Mouse (Mus musculus): ENCODE results near the gene Csta1. TPM values are rescaled to one million over a fixed set of nuclear protein-coding genes. Genes with fewer than 3 reads are reported as not detected.
"Not testable (repeated sequence)": the region's sequence is repeated elsewhere in the genome, so short reads cannot be mapped to it uniquely, and the experiment has no call there.

Gene Csta1
- polyA plus RNA-seq (2015; fragmentation: Nextera tagmentation; extraction: Ambion mirVana) = not detected in 2 replicates

DNA sequence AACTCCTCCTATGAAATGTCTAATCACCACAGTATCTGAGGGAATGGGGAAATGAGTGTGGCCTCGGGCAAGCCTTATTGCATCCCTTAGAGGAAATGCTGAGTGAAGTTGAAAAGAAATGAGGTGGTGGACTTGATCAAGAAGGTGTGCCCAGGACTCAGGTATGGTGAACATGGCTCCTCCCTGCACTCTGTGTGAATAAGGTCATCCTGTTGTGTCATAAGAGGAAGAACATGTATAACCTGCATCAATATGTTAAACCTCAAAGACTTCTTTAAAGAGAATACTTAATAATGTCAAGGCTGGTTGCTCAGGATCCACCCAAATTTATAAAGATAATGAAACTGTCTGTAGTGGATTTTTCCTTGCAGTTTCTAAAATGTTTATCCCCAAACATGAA lies at the start of gene Csta1:
TSS of gene Csta1 (minus strand) at position 101 of the 400 bp plus-strand sequence.
- no peaks in the 10 kb centered on the region for H3K4me1 ChIP-seq
- ATAC-seq (replicated peaks) = no peak

DNA sequence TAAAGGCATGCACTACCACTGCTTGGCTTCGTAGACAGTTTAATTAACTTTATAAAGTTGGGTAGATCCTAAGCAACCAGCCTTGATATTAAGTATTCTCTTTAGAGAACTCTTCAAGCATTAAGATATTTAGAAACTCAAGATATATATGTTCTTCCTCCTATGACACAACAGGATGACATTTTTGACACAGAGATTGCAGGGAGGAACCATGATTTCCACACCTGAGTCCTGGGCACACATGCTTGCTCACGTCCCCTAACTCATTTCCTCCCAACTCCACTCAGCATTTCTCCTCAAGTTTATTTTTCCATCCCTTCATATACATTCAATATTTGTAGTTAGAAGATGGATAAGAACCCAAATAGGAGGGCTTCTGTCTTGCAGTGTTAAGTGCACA lies 48.9 kb upstream of the Csta1 start:
- ATAC-seq (replicated peaks) = no peak
- 82% methylated on average over 2 of the region's 2 CpGs for WGBS

More for the DNA sequence above, at the start of gene Csta1:
- Histone ChIP-seq H3K36me3 (replicated peaks) (no peaks in the 10 kb centered on the region), H3K27me3 (replicated peaks) (no peaks in the 10 kb centered on the region), H3K4me2 (no peak within 1 kb of the TSS), H3K9ac (no peak within 1 kb of the TSS), H3K27ac (no peak within 1 kb of the TSS), H3K9me3 (no peaks in the 10 kb centered on the region), H3K4me3 (no peak within 1 kb of the TSS)
- WGBS = 89% methylated on average over 1 of the region's 1 CpGs

DNA sequence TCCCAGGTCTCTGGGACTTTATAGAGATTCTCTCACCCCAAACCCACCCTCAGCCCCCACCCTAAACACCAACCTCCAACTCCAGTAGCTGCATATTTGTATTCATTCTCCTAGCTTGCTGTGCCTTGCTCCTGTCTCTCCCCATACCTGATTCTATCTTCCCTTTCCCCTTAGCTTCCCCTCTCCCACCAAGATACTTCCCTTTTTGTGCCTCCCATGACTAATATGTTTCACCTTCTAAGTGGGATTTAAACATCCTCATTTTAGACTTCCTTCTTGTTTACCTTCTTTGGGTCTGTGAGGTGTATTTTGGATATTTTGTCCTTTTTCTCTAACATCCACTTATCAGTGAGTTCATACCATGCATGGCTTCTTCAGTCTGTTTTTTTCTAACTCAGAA lies 45.1 kb upstream of the Csta1 start:
- no peak overlapping the region for H3K27ac ChIP-seq
- no peaks in the 10 kb centered on the region for H3K4me1 ChIP-seq
- no peak overlapping the region for H3K4me2 ChIP-seq
- no peak overlapping the region for H3K4me3 ChIP-seq
- H3K9me3 ChIP-seq = no peaks in the 10 kb centered on the region
- no peak for ATAC-seq (replicated peaks)
- no peak overlapping the region for H3K9ac ChIP-seq
- H3K27me3 ChIP-seq (replicated peaks) = no peaks in the 10 kb centered on the region
- H3K36me3 ChIP-seq (replicated peaks) = no peaks in the 10 kb centered on the region

More for the DNA sequence above, 48.9 kb upstream of the Csta1 start:
- H3K4me1 ChIP-seq = no peaks in the 10 kb centered on the region
- H3K27me3 ChIP-seq (replicated peaks) = no peaks in the 10 kb centered on the region
- no peak overlapping the region for H3K9ac ChIP-seq
- H3K4me3 ChIP-seq = no peak overlapping the region
- H3K4me2 ChIP-seq = no peak overlapping the region
- H3K36me3 ChIP-seq (replicated peaks) = no peaks in the 10 kb centered on the region
- no peaks in the 10 kb centered on the region for H3K9me3 ChIP-seq
- H3K27ac ChIP-seq = no peak overlapping the region

DNA sequence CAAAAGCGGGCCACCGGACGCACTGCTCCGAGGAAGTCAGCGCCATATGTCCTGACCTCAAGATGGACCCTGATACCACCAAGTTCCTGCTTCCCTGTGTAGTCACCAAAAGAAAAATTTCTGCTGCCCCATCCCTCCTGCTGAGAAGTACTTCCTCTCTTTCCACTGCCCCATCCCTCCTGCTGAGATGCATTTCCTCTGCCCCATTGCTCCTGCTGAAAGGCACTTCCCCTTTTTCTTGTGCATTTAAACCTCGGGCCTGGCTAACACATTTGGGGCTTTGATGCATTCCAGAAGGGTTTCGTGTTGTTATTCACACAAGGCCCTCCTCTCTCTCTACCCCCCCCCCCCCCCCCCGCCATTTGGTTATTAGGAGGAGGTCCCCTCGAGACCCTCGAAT lies 36.8 kb upstream of the Csta1 start:
- not testable (repeated sequence) for H3K9ac ChIP-seq; H3K9me3 ChIP-seq; H3K36me3 ChIP-seq (replicated peaks); H3K4me1 ChIP-seq; H3K4me2 ChIP-seq; H3K27me3 ChIP-seq (replicated peaks); H3K4me3 ChIP-seq; H3K27ac ChIP-seq; ATAC-seq (replicated peaks)
- WGBS = 87% methylated on average over 9 of the region's 10 CpGs

DNA sequence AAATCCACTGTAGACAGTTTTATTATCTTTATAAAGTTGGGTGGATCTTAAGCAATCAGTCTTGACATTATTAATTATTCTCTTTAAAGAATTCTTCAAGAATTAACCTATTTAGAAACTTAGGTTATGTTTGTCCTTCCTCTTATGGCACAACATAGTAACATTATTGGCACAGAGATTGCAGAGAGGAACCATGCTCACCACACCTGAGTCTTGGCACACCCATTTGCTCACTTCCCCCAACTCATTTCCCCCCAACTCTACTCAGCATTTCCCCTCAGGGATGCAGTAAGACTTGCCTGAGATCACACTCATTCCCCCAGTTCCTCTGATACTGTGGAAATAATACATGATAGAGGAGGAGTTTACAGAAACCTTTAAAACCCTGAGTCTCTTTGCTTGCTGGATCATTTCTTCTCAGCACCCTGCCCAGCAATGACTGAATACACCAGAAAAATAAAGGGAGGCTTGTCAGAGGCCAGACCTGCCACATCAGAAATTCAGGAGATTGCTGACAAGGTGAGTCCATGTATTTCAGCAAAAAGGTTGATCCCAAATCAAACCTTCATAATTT lies 25.4 kb upstream of the Csta1 start, which contains the start of gene Stfa2l1:
TSS of gene Stfa2l1 (plus strand) at position 410 of the 574 bp plus-strand sequence.
- H3K4me3 ChIP-seq = no peak within 1 kb of the TSS
- no peaks in the 10 kb centered on the region for H3K4me1 ChIP-seq
- no peak within 1 kb of the TSS for H3K27ac ChIP-seq
- H3K9me3 ChIP-seq = no peaks in the 10 kb centered on the region
- H3K36me3 ChIP-seq (replicated peaks) = no peaks in the 10 kb centered on the region
- no peak within 1 kb of the TSS for H3K4me2 ChIP-seq
- no peak within 1 kb of the TSS for H3K9ac ChIP-seq
- H3K27me3 ChIP-seq (replicated peaks) = no peaks in the 10 kb centered on the region
- no peak for ATAC-seq (replicated peaks)

DNA sequence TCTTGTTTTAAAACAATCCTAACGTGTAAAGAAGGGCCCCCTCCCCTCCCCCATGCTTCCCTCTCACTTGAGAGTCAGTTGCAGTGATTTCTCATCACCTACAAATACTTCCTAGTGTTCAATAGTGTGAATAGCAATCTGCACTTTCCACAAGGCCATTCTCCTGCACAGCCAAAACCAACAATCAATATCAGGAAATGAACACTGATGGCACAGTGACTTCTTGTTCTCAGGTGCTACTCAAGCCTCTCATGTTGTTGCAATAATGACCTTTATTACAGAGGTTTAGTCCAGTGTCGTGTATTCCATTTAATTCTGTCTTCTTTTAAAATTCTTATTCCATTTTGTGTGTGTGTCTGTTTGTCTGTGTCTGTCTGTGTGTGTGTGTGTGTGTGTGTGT lies 7.2 kb upstream of the Csta1 start:
- Histone ChIP-seq H3K36me3 (replicated peaks) (no peaks in the 10 kb centered on the region), H3K4me3 (no peak overlapping the region), H3K9me3 (no peaks in the 10 kb centered on the region), H3K4me1 (no peaks in the 10 kb centered on the region), H3K27ac (no peak overlapping the region), H3K4me2 (no peak overlapping the region), H3K27me3 (replicated peaks) (no peaks in the 10 kb centered on the region), H3K9ac (no peak overlapping the region)
- no peak for ATAC-seq (replicated peaks)
- 77% methylated on average over 2 of the region's 2 CpGs for WGBS

DNA sequence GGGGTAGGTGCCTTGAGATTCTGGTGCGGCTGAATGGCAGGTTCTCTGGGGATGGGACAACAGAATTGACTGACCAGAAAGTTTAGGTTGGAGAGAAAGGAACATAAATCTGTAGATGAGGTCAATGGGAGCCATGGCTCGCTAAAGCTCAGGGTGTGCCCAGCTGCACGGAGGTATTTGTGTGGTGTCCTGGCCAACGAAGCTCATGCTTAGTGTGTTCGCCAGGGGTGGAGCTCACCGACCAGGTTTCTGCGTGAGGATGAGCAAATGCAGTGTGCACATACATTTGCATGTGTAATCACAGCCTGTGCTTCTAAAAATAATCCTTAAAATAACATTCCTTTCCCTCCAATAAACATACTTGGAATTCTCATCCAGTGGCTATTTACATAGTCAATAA lies 2.9 kb downstream of the Csta1 start:
- Histone ChIP-seq H3K4me2 (no peak overlapping the region), H3K36me3 (replicated peaks) (no peaks in the 10 kb centered on the region), H3K4me3 (no peak overlapping the region), H3K4me1 (no peaks in the 10 kb centered on the region), H3K27me3 (replicated peaks) (no peaks in the 10 kb centered on the region), H3K9me3 (no peaks in the 10 kb centered on the region), H3K9ac (no peak overlapping the region), H3K27ac (no peak overlapping the region)
- 88% methylated on average over 7 of the region's 7 CpGs for WGBS
- ATAC-seq (replicated peaks) = no peak

DNA sequence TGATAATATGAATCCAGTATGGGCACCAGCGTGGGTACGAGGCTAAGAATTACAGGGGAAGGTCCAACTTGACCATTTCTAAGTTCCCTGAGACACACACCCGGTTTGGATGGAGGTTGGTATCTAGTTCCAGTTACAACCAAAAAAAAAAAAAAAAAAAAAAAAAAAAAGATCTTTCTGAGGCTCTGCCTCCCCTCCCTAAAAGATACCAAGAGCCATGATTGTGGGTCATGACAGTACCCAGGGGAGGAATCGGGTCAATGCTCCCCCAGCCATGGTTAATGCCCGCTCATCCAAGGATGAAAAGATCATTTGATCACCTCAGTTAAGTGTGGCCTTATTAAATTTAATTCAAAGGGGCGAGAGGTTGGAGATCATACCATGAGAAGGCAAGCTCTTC lies 15.3 kb downstream of the Csta1 start:
- H3K4me1 ChIP-seq; ATAC-seq (replicated peaks); H3K27me3 ChIP-seq (replicated peaks); H3K4me2 ChIP-seq; H3K4me3 ChIP-seq; H3K27ac ChIP-seq; H3K9me3 ChIP-seq; H3K36me3 ChIP-seq (replicated peaks); H3K9ac ChIP-seq: not testable (repeated sequence)
- WGBS = 89% methylated on average over 6 of the region's 6 CpGs

DNA sequence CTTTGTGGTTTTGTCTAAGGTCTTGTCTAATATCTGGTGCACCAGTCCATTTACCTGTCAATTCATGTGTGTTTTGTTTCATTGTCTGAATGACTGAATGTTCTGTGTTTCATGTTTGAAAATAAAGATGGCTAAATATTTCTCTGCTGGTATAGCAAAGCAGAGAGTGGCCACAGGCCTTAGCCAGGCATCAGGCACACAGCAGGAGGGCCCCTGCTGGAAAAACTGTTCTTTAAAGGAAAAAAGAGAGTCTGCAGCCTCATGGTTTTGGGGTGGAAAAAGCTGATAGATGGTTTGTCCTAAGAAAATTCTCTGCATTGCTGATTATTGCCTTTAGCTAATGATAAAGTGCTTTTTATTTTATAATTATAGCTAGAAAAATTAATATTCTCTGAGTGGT lies 19.6 kb downstream of the Csta1 start:
- not testable (repeated sequence) for ATAC-seq (replicated peaks); H3K9ac ChIP-seq; H3K27me3 ChIP-seq (replicated peaks)

DNA sequence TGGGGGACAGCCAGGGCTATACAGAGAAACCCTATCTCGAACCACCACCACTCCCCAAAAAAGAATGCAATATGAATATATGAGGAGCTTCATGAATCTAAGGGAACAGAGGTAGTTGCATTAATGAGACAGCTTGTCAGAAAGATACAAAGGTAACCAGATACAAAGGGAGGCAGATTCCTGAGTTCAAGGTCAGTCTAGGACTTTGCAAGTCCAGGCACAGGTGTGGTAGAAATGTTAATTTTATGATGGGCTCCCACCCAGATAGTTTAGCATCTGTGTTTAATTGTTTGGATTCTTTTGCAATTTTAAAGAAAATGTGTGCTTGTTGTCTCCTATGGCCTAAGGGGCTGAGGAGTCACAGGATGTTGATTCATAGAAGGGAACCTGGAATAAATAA lies 28.8 kb downstream of the Csta1 start:
- Histone ChIP-seq H3K27ac (no peak overlapping the region), H3K9ac (no peak overlapping the region), H3K4me2 (no peak overlapping the region), H3K4me1 (no peaks in the 10 kb centered on the region), H3K27me3 (replicated peaks) (no peaks in the 10 kb centered on the region), H3K9me3 (no peaks in the 10 kb centered on the region), H3K36me3 (replicated peaks) (no peaks in the 10 kb centered on the region), H3K4me3 (no peak overlapping the region)
- WGBS = 95% methylated on average over 1 of the region's 1 CpGs
- ATAC-seq (replicated peaks) = no peak

More for the DNA sequence above, 19.6 kb downstream of the Csta1 start:
- not testable (repeated sequence) for H3K4me2 ChIP-seq; H3K4me3 ChIP-seq; H3K27ac ChIP-seq; H3K36me3 ChIP-seq (replicated peaks); H3K4me1 ChIP-seq; H3K9me3 ChIP-seq

DNA sequence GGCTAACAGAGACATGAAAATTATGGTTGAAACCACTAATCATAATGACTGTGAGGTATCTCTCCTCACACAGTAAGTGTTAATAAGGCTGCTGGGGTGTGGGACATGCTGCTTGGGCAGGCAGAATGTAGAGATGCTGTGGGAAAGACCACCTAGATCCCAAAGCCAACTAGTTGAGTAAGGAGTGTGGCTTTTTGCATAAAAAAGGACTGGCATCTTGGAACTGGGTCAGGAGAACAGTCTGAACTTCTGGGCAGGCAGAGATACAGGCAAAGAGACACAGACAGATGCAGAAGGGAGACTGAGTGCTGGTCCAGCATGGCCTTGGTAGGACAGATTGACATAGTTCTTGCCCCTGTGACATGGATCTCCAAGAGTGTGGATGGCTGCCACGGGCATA lies 29.5 kb downstream of the Csta1 start:
- WGBS = 79% methylated on average over 1 of the region's 1 CpGs
- Histone ChIP-seq H3K27ac (no peak overlapping the region), H3K9me3 (no peaks in the 10 kb centered on the region), H3K27me3 (replicated peaks) (no peaks in the 10 kb centered on the region), H3K9ac (no peak overlapping the region), H3K36me3 (replicated peaks) (no peaks in the 10 kb centered on the region), H3K4me1 (no peaks in the 10 kb centered on the region), H3K4me3 (no peak overlapping the region), H3K4me2 (no peak overlapping the region)
- no peak for ATAC-seq (replicated peaks)

DNA sequence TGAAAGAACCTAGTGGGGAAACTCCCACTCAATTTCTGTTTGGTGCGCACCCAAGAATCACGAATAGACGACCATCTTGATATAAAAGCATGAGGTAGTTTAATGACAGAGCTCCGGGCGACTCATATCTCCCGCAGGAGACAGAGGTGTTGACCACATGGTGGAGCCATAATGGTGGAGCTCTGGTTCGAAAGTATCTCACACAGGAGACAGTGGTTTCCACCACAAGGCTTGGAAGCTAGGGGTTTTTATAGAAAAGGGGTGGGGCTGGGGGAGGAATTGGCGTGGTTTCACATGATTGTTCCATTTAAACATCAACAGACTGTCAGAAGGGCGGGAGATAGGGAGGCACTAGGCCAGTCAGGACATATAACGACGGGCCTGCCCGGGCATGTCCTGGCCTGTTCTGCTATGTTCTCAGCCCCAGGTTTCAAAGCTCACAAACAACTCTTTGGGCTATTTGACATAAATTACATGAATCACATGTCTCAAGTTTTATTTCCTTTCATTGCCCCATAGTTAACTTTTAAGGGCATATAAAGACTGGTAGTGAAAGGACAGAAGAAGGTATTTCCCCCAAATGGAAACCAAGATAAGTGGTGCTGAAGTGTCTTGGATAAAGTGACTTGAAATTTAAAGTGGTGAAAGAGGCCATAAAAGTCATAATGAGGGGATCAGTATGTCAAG lies 33.1 kb downstream of the Csta1 start:
- not testable (repeated sequence) for H3K4me1 ChIP-seq; H3K27me3 ChIP-seq (replicated peaks); H3K4me3 ChIP-seq; H3K9ac ChIP-seq; H3K36me3 ChIP-seq (replicated peaks); H3K27ac ChIP-seq; H3K4me2 ChIP-seq; ATAC-seq (replicated peaks); H3K9me3 ChIP-seq
- WGBS = 96% methylated on average over 12 of the region's 12 CpGs

DNA sequence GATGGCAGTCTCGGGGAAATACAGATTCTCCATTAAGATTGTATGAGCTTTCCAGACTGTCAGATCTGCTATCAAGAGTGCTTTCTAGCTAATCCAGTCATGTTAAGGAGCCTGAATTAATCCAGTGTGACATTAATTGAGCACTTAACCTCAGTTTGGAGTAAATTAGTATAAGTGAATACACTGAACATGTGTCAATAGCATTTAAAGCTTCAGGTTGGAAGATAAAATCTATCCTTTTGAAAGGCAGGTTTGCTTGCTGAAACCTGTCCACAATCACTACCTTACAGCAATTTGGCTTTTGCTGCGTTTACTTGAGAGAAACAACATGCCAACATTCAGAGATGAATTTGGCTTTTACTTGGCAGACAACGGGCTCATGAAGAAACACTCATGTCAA lies 37.0 kb downstream of the Csta1 start:
- no peak overlapping the region for H3K4me3 ChIP-seq
- H3K9me3 ChIP-seq = no peaks in the 10 kb centered on the region
- WGBS = 87% methylated on average over 3 of the region's 3 CpGs
- H3K27me3 ChIP-seq (replicated peaks) = no peaks in the 10 kb centered on the region
- 0 out of 2 replicates have a peak, but pooled peaks cover 3% of the 10 kb centered on the region for H3K36me3 ChIP-seq (replicated peaks)
- no peak overlapping the region for H3K27ac ChIP-seq
- no peak overlapping the region for H3K9ac ChIP-seq
- ATAC-seq (replicated peaks) = no peak
- H3K4me1 ChIP-seq = no peaks in the 10 kb centered on the region
- no peak overlapping the region for H3K4me2 ChIP-seq

All from midbrain, embryonic 15.5 days (tissue).